Mouse (Mus musculus) limb, embryonic 12.5 days (tissue): ENCODE results near the gene Clip2. TPM values are rescaled to one million over a fixed set of nuclear protein-coding genes. Genes with fewer than 3 reads are reported as not detected.

Source experiments
- ATAC-seq: fragments of 200-750 bp; cut with Nextera tagmentation; 2 replicates; pipeline ENCODE4 v1.8.0; 2017; ENCODE audit warnings: low read depth, moderate TSS enrichment; ENCODE audit not compliant: insufficient number of reproducible peaks, insufficient read depth, low FRiP score, low TSS enrichment
- H3K27ac ChIP-seq: fragments of 300-500 bp; sonication (generic); 2 replicates; pipeline ENCODE4 v1.5.1; 2016; ENCODE audit warnings: mild to moderate bottlenecking, moderate library complexity
- H3K27me3 ChIP-seq: fragments of 300-500 bp; sonication (generic); 2 replicates; pipeline ENCODE4 v1.6.1; 2016; ENCODE audit warnings: mild to moderate bottlenecking, moderate library complexity
- H3K36me3 ChIP-seq: fragments of 300-500 bp; sonication (generic); 2 replicates; pipeline ENCODE4 v1.6.1; 2016; ENCODE audit warnings: mild to moderate bottlenecking, moderate library complexity
- H3K4me1 ChIP-seq: fragments of 300-500 bp; sonication (generic); replicated peaks from 2 replicates; pipeline ENCODE4 v1.6.1; 2016
- H3K4me2 ChIP-seq: fragments of 300-500 bp; sonication (generic); 2 replicates; pipeline ENCODE4 v1.6.1; 2016; ENCODE audit warnings: mild to moderate bottlenecking, moderate library complexity
- H3K4me3 ChIP-seq: fragments of 300-500 bp; sonication (generic); replicated peaks from 2 replicates; pipeline ENCODE4 v1.5.1; 2016; ENCODE audit warnings: mild to moderate bottlenecking
- H3K9ac ChIP-seq: fragments of 300-500 bp; sonication (generic); replicated peaks from 2 replicates; pipeline ENCODE4 v1.6.1; 2016; ENCODE audit warnings: mild to moderate bottlenecking, moderate library complexity
- H3K9me3 ChIP-seq: fragments of 300-500 bp; sonication (generic); 2 replicates; pipeline ENCODE4 v1.6.1; 2016; ENCODE audit warnings: mild to moderate bottlenecking, moderate library complexity
- WGBS: fragments of 180-500 bp; shearing (Covaris S2); methylation state at CpG from one replicate; pipeline ENCODE4 v1.1.7; 2016; 5-methylcytosine and 5-hydroxymethylcytosine counted together
- polyA plus RNA-seq: library from polyadenylated mRNA; unstranded; fragments of >200 nt; fragmentation: Nextera tagmentation; extraction: Ambion mirVana; gene quantifications from 2 replicates; pipeline ENCODE4 v1.2.1, GENCODE M21; 2016

Gene Clip2
- polyA plus RNA-seq, 1 experiment from 2014 or later, result 6.6 TPM

- Histone ChIP-seq H3K4me1 (peaks cover 28% of the 10 kb centered on the region), H3K27ac (no peak overlapping the region), H3K4me3 (no peak overlapping the region), H3K27me3 (no peaks in the 10 kb centered on the region), H3K36me3 (peaks cover 10% of the 10 kb centered on the region), H3K4me2 (no peak overlapping the region), H3K9ac (no peak overlapping the region), H3K9me3 (no peaks in the 10 kb centered on the region)
- WGBS, result 68% methylated on average over 19 of the region's 19 CpGs
- no peak for ATAC-seq
Observed at GRCm38 (mm10) chr5:134544516-134545241, 7.6 kb downstream of the Clip2 start.

- Histone ChIP-seq H3K9me3 (peaks cover 5% of the 10 kb centered on the region; the same call in 1 of the 2 replicates), H3K36me3 (peaks cover 32% of the 10 kb centered on the region), H3K4me3 (no peak overlapping the region), H3K27me3 (no peaks in the 10 kb centered on the region), H3K4me2 (no peak overlapping the region), H3K9ac (no peak overlapping the region), H3K27ac (no peak overlapping the region; the same call in 1 of the 2 replicates), H3K4me1 (peaks cover 32% of the 10 kb centered on the region)
- 55% methylated on average over 7 of the region's 7 CpGs for WGBS
- no peak for ATAC-seq
Observed at GRCm38 (mm10) chr5:134541640-134542039, 10.6 kb downstream of the Clip2 start.

GRCm38 (mm10) chr5:134540881-134541280, 11.4 kb downstream of the Clip2 start:
- Histone ChIP-seq H3K9me3 (peaks cover 5% of the 10 kb centered on the region; the same call in 1 of the 2 replicates), H3K4me3 (no peak overlapping the region), H3K36me3 (peaks cover 37% of the 10 kb centered on the region), H3K27ac (peak overlapping the region; percentile 87; the same call in 1 of the 2 replicates), H3K4me2 (no peak overlapping the region), H3K27me3 (no peaks in the 10 kb centered on the region), H3K4me1 (peaks cover 32% of the 10 kb centered on the region), H3K9ac (no peak overlapping the region)
- ATAC-seq, result 0 out of 2 replicates have a peak, but pooled peaks have one; percentile 17
- WGBS, result 68% methylated on average over 6 of the region's 6 CpGs

GRCm38 (mm10) chr5:134539891-134540290, 12.3 kb downstream of the Clip2 start:
- Histone ChIP-seq H3K27me3 (no peaks in the 10 kb centered on the region), H3K9me3 (peaks cover 5% of the 10 kb centered on the region; the same call in 1 of the 2 replicates), H3K9ac (no peak overlapping the region), H3K4me1 (peaks cover 32% of the 10 kb centered on the region), H3K4me3 (no peak overlapping the region), H3K4me2 (no peak overlapping the region), H3K27ac (peak overlapping the region; percentile 87), H3K36me3 (peaks cover 46% of the 10 kb centered on the region)
- WGBS, result 14% methylated on average over 3 of the region's 3 CpGs
- ATAC-seq, result peak; percentile 68

- no peak for ATAC-seq
- H3K27me3 ChIP-seq, result no peaks in the 10 kb centered on the region
Observed at GRCm38 (mm10) chr5:134536036-134536435, 16.2 kb downstream of the Clip2 start.

GRCm38 (mm10) chr5:134532417-134532816, 19.8 kb downstream of the Clip2 start:
- H3K27me3 ChIP-seq, result no peaks in the 10 kb centered on the region
- peaks cover 7% of the 10 kb centered on the region; the same call in 1 of the 2 replicates for H3K4me1 ChIP-seq
- peaks cover 85% of the 10 kb centered on the region for H3K36me3 ChIP-seq
- 94% methylated on average over 6 of the region's 6 CpGs for WGBS
- H3K9ac ChIP-seq, result no peak overlapping the region
- peaks cover 3% of the 10 kb centered on the region; the same call in 1 of the 2 replicates for H3K9me3 ChIP-seq
- no peak overlapping the region for H3K4me3 ChIP-seq
- ATAC-seq, result no peak
- no peak overlapping the region for H3K4me2 ChIP-seq
- H3K27ac ChIP-seq, result no peak overlapping the region

More at GRCm38 (mm10) chr5:134536036-134536435, 16.2 kb downstream of the Clip2 start:
- WGBS, result 92% methylated on average over 6 of the region's 6 CpGs
- Histone ChIP-seq H3K9me3 (peaks cover 5% of the 10 kb centered on the region; the same call in 1 of the 2 replicates), H3K36me3 (peaks cover 80% of the 10 kb centered on the region), H3K4me2 (no peak overlapping the region), H3K27ac (no peak overlapping the region), H3K4me1 (peaks cover 20% of the 10 kb centered on the region), H3K9ac (no peak overlapping the region), H3K4me3 (no peak overlapping the region)

- Histone ChIP-seq H3K9me3 (no peaks in the 10 kb centered on the region), H3K4me3 (no peak overlapping the region), H3K27ac (no peak overlapping the region), H3K36me3 (peaks cover 80% of the 10 kb centered on the region), H3K4me2 (no peak overlapping the region), H3K27me3 (no peaks in the 10 kb centered on the region), H3K9ac (no peak overlapping the region), H3K4me1 (peaks cover 7% of the 10 kb centered on the region; the same call in 1 of the 2 replicates)
- ATAC-seq, result no peak
- 88% methylated on average over 9 of the region's 9 CpGs for WGBS
Observed at GRCm38 (mm10) chr5:134531585-134531984, 20.6 kb downstream of the Clip2 start.

- peaks cover 83% of the 10 kb centered on the region for H3K36me3 ChIP-seq
- ATAC-seq, result no peak
- 78% methylated on average over 7 of the region's 7 CpGs for WGBS
Observed at GRCm38 (mm10) chr5:134530830-134531229, 21.4 kb downstream of the Clip2 start.

GRCm38 (mm10) chr5:134528488-134528887, 23.7 kb downstream of the Clip2 start:
- no peaks in the 10 kb centered on the region for H3K27me3 ChIP-seq
- H3K27ac ChIP-seq, result no peak overlapping the region
- no peak overlapping the region for H3K4me2 ChIP-seq
- WGBS, result 41% methylated on average over 9 of the region's 9 CpGs
- no peak for ATAC-seq
- H3K4me3 ChIP-seq, result no peak overlapping the region
- no peaks in the 10 kb centered on the region for H3K9me3 ChIP-seq
- H3K36me3 ChIP-seq, result peaks cover 79% of the 10 kb centered on the region
- no peak overlapping the region for H3K9ac ChIP-seq
- H3K4me1 ChIP-seq, result peaks cover 7% of the 10 kb centered on the region; the same call in 1 of the 2 replicates

More at GRCm38 (mm10) chr5:134530830-134531229, 21.4 kb downstream of the Clip2 start:
- Histone ChIP-seq H3K4me1 (peaks cover 7% of the 10 kb centered on the region; the same call in 1 of the 2 replicates), H3K4me3 (no peak overlapping the region), H3K27me3 (no peaks in the 10 kb centered on the region), H3K9me3 (no peaks in the 10 kb centered on the region), H3K4me2 (no peak overlapping the region), H3K27ac (no peak overlapping the region), H3K9ac (no peak overlapping the region)

- WGBS, result 92% methylated on average over 15 of the region's 15 CpGs
- Histone ChIP-seq H3K4me3 (no peak overlapping the region), H3K4me2 (no peak overlapping the region), H3K9ac (no peak overlapping the region), H3K27ac (no peak overlapping the region), H3K36me3 (peaks cover 79% of the 10 kb centered on the region), H3K27me3 (no peaks in the 10 kb centered on the region), H3K9me3 (no peaks in the 10 kb centered on the region), H3K4me1 (peaks cover 7% of the 10 kb centered on the region; the same call in 1 of the 2 replicates)
- ATAC-seq, result no peak
Observed at GRCm38 (mm10) chr5:134525971-134526711, 26.1 kb downstream of the Clip2 start.

GRCm38 (mm10) chr5:134523728-134524127, 28.5 kb downstream of the Clip2 start:
- ATAC-seq, result no peak
- peaks cover 86% of the 10 kb centered on the region for H3K36me3 ChIP-seq
- 83% methylated on average over 5 of the region's 5 CpGs for WGBS

More at GRCm38 (mm10) chr5:134523728-134524127, 28.5 kb downstream of the Clip2 start:
- Histone ChIP-seq H3K9ac (no peak overlapping the region), H3K27ac (no peak overlapping the region), H3K4me3 (no peak overlapping the region), H3K4me1 (peaks cover 6% of the 10 kb centered on the region; the same call in 1 of the 2 replicates), H3K9me3 (no peaks in the 10 kb centered on the region), H3K4me2 (no peak overlapping the region), H3K27me3 (no peaks in the 10 kb centered on the region)
